Mouse (Mus musculus): ENCODE measurements around the gene Usp8.

DNA sequence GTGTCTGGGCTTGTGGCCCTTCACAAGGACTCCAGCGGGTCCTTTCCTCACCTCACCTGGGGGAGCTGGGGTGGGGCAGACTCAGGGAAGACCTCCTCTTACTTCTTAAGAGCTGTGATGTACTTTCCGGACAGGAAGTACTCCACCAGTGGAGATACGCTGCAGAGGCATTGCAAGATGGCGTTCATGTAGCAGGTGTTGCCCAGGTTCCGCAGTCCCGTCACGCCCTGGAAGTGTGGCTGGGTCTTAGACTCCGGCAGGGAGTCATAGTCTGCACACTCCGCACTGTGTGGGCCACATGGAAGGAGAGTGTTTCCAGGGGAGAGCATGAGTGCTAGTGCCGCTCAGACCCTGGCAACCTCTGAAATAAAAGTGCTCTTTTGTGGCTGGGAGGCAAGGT lies 73.2 kb downstream of the Usp8 start:
- no peak for TF ChIP-seq EP300 (optimal IDR thresholded peaks at IDR 0.05)
- no peak for TF ChIP-seq CTCF (IDR thresholded peaks at IDR 0.05; ENCODE audit: low read depth)

Measured in stomach, postnatal 0 days (tissue).